Mouse (Mus musculus) layer of hippocampus, postnatal 36 days (tissue): ENCODE data around the gene Bpifb4. TPM values are rescaled to one million over a fixed set of nuclear protein-coding genes. Genes with fewer than 3 reads are reported as not detected.

Experiments
- DNase-seq, 2 experiments: peaks; one replicate each; pipeline ENCODE4 v3.0.0; 2022
- total RNA-seq, 2 experiments: library from RNA; stranded (reverse); gene quantifications; 2 replicates each; pipeline ENCODE4 v1.2.3; 2021

The Bpifb4 gene
- total RNA-seq, 2 experiments from 2014 or later = not detected

- no peak for DNase-seq
These were observed 67.1 kb downstream of the Bpifb4 start for GRCm38 (mm10) chr2:154005094-154005493.

- DNase-seq = no peak
These were observed 67.7 kb downstream of the Bpifb4 start for GRCm38 (mm10) chr2:154005734-154006133.

- no peak for DNase-seq
These were observed 68.3 kb downstream of the Bpifb4 start for GRCm38 (mm10) chr2:154006331-154006730.

GRCm38 (mm10) chr2:154007381-154007780 is 69.4 kb downstream of the Bpifb4 start:
- DNase-seq = no peak

- no peak for DNase-seq
These were observed 70.0 kb downstream of the Bpifb4 start, which contains the start of gene Bpifa2 for GRCm38 (mm10) chr2:154007965-154008364. Bpifa2 (plus strand) TSS chr2:154008265.

Other genes with a start within 250 kb of the Bpifb4 start
- not detected for gene Dnmt3c, start 241.6 kb upstream of the Bpifb4 start, total RNA-seq
- gene Mapre1, start 196.9 kb upstream of the Bpifb4 start, total RNA-seq = 10 to 100 TPM; 84.1 to 92.7 TPM
- gene Efcab8, start 158.3 kb upstream of the Bpifb4 start, total RNA-seq = under 1 TPM; 0.07 to 0.40 TPM
- not detected for gene Sun5, start 67.1 kb upstream of the Bpifb4 start, total RNA-seq
- not detected for gene Bpifb2, start 63.2 kb upstream of the Bpifb4 start, total RNA-seq
- not detected for gene Bpifb6, start 37.8 kb upstream of the Bpifb4 start, total RNA-seq
- gene Bpifb3, start 20.0 kb upstream of the Bpifb4 start, total RNA-seq = not detected
- not detected for gene Bpifa6, start 36.7 kb downstream of the Bpifb4 start, total RNA-seq
- gene Bpifa2, start 70.1 kb downstream of the Bpifb4 start, total RNA-seq = not detected
- not detected for gene Bpifa3, start 192.1 kb downstream of the Bpifb4 start, total RNA-seq
- gene Bpifa1, start 204.7 kb downstream of the Bpifb4 start, total RNA-seq = not detected
- gene Bpifa5, start 224.4 kb downstream of the Bpifb4 start, total RNA-seq = not detected